Mouse (Mus musculus): ENCODE data around the gene Hs2st1.

GRCm38 (mm10) chr3:144554503-144554902 lies 15.5 kb downstream of the Hs2st1 start:
- TF ChIP-seq CTCF (IDR thresholded peaks at IDR 0.05; ENCODE audit: low read depth): no peak
- TF ChIP-seq EP300 (IDR thresholded peaks at IDR 0.05; ENCODE audit: low read depth): no peak

All from liver, postnatal 0 days (tissue).